Mouse (Mus musculus) spleen, adult 2 months (tissue): ENCODE data around the gene Rd3l. TPM values are rescaled to one million over a fixed set of nuclear protein-coding genes. Genes with fewer than 3 reads are reported as not detected.

ENCODE experiments used
- DNase-seq, 2 experiments: peaks; one replicate each; pipeline versions ENCODE4 v3.0.0 to v3.0.0-alpha.2; 2012 to 2021; ENCODE audit warnings: low spot score in 2 of 2, low read depth in 1 of 2
- H3K27ac ChIP-seq: fragments of 200-500 bp; 2 replicates; pipeline ENCODE4 v1.5.1; 2012; ENCODE audit warnings: low read length, inconsistent platforms; ENCODE audit not compliant: insufficient read depth
- H3K27me3 ChIP-seq: fragments of 200-500 bp; 2 replicates; pipeline ENCODE4 v1.6.1; 2012; ENCODE audit warnings: mild to moderate bottlenecking, moderate library complexity, low read length, inconsistent platforms; ENCODE audit not compliant: control insufficient read depth, insufficient read depth
- H3K36me3 ChIP-seq: fragments of 200-500 bp; 2 replicates; pipeline ENCODE4 v1.6.1; 2012; ENCODE audit warnings: mild to moderate bottlenecking, low read length, inconsistent platforms; ENCODE audit not compliant: control insufficient read depth, insufficient read depth
- H3K4me1 ChIP-seq: fragments of 200-500 bp; 2 replicates; pipeline ENCODE4 v1.6.1; 2011; ENCODE audit warnings: inconsistent platforms; ENCODE audit not compliant: control insufficient read depth, insufficient read depth, insufficient read length
- H3K4me3 ChIP-seq: fragments of 200-500 bp; 2 replicates; pipeline ENCODE4 v1.5.1; 2011; ENCODE audit warnings: mild to moderate bottlenecking, inconsistent platforms; ENCODE audit not compliant: insufficient read depth, insufficient read length; ENCODE audit errors: extremely low read depth
- CTCF ChIP-seq: fragments of 200-500 bp; IDR thresholded peaks from 2 replicates; pipeline ENCODE4 v1.5.1; 2011; ENCODE audit warnings: mild to moderate bottlenecking, inconsistent platforms; ENCODE audit not compliant: insufficient read depth, insufficient read length, insufficient replicate concordance; ENCODE audit errors: extremely low read depth
- POLR2A ChIP-seq: fragments of 200-500 bp; IDR thresholded peaks from 2 replicates; pipeline ENCODE4 v1.6.1; 2011; ENCODE audit warnings: low read depth, low read length, inconsistent platforms
- WGBS: fragments of 180-500 bp; shearing (Covaris S2); methylation state at CpG from one replicate; pipeline ENCODE4 v1.1.7; 2018; 5-methylcytosine and 5-hydroxymethylcytosine counted together
- polyA plus RNA-seq: library from polyadenylated mRNA; depleted of rRNA; stranded (reverse); fragments of >200 nt; gene quantifications from 2 replicates; pipeline ENCODE4 v1.2.3, GENCODE M21; 2012

The Rd3l gene
- polyA plus RNA-seq, 1 experiment: not detected

DNA sequence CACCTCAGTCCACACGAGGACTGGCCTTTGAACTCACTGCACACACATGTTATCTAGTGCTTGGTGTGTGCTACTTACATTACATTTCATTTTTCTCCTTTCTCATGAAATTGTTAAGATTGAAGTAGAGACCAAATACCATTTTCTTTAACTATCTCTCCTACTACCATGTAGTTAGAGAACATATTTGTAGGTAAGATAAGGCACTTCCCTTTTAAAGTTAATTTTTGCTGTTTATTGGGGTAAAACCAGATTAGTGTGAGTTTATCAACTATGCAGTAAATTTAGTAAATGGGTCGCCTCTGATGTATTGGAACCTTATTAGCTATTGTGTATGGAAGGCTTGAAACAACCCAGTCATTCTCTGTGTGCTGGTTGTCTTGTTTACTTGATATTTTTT is 2.0 kb upstream of the Rd3l start:
- Histone ChIP-seq H3K27me3 (no peaks in the 10 kb centered on the region), H3K27ac (no peak overlapping the region), H3K36me3 (no peaks in the 10 kb centered on the region), H3K4me3 (no peak overlapping the region), H3K4me1 (no peaks in the 10 kb centered on the region)
- TF ChIP-seq POLR2A (no peak), CTCF (no peak)
- no peak for DNase-seq
- 55% methylated on average over 2 of the region's 2 CpGs for WGBS

DNA sequence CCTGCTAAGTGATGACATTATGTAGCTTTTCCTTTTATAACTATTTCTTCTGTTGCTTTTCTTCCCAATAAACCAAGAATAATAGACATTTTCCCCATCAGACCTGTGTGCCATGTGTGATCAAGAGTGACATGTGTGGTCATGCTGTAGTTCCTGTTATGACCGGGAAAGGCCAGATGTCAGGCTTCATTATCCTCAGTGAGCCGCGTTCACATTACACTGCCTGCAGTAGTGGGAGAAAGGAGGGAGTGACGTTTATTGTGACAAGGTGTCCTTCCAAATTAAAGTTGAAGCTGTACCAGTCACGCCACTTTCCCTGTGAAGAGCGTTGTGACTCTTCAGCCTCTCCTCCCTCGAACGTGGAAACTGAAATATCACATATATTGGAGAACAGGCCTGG is 714 bp upstream of the Rd3l start:
- TF ChIP-seq CTCF: no peak
- no peak for TF ChIP-seq POLR2A
- WGBS: 49% methylated on average over 8 of the region's 8 CpGs

DNA sequence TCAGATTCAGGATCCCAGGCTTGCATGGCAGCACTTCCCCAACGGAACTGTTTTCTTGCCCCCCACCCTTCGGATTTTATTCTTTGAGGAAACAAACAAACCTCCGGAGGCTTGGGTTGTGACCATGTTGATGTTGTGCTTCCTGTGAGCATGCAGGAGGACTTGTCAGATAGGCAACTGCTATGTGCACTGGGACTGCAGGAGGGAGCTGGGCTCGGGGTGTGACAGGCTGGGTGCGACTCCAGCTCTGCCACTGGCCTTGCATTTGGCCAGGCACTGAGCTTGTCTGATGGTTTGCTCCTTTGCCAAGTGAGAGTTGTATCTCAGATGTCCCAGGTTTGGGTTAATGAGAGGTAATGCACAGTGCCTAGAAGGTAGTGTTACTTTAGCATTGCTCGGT is 2.8 kb downstream of the Rd3l start:
- Histone ChIP-seq H3K4me1 (no peaks in the 10 kb centered on the region), H3K27me3 (no peaks in the 10 kb centered on the region; the same call in 1 of the 2 replicates), H3K27ac (no peak overlapping the region), H3K4me3 (no peak overlapping the region), H3K36me3 (no peaks in the 10 kb centered on the region)
- WGBS: 59% methylated on average over 6 of the region's 6 CpGs
- no peak for TF ChIP-seq POLR2A
- TF ChIP-seq CTCF: no peak
- DNase-seq: no peak

More for the DNA sequence above, 714 bp upstream of the Rd3l start:
- no peaks in the 10 kb centered on the region for H3K4me1 ChIP-seq
- no peaks in the 10 kb centered on the region for H3K36me3 ChIP-seq
- no peak overlapping the region for H3K4me3 ChIP-seq
- no peak overlapping the region for H3K27ac ChIP-seq
- DNase-seq: no peak
- H3K27me3 ChIP-seq: no peaks in the 10 kb centered on the region

DNA sequence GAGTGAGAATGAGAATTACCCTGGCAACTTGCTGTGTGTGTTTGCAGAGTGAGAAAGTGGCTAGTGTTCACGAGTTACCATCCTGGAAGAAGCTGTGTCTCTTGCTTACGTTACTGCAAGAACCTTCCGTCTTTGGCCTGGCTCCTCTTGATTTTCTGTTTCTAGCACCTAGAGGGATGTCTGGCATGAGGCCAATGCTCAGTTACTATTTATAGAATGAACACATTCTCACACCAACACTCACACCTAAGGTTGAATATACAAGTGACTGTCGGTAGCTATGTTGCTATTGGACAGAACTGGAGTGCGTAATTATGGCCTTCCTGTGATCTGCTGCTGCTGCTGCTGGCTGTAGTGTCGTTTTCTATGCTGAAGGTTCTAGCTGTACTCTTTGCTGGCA is 4.0 kb downstream of the Rd3l start:
- TF ChIP-seq CTCF (no peak), POLR2A (no peak)
- Histone ChIP-seq H3K27me3 (no peaks in the 10 kb centered on the region; the same call in 1 of the 2 replicates), H3K4me3 (no peak overlapping the region), H3K27ac (no peak overlapping the region), H3K36me3 (no peaks in the 10 kb centered on the region), H3K4me1 (no peaks in the 10 kb centered on the region)
- 68% methylated on average over 6 of the region's 6 CpGs for WGBS
- no peak for DNase-seq

DNA sequence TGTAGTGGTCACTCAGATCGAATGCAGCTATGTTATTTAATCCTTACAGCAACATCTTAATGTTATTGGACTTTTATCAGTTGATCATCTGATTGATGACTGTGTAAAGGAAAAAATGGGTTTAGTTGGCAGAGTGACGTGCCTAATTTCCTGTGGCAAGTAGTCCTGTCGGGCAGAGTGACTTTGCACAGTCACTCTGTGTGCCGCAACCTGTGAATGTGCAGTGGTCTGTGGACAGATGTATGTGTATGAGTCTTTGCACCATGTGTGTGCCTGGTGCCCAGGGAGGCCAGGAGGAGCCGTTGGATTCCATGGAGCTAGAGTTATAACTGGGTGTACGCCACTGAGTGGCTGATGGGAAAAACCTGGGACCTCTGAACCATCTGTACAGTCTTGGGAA is 6.5 kb downstream of the Rd3l start:
- 54% methylated on average over 6 of the region's 6 CpGs for WGBS
- DNase-seq: no peak
- TF ChIP-seq POLR2A (no peak), CTCF (no peak)
- no peaks in the 10 kb centered on the region; the same call in 1 of the 2 replicates for H3K27me3 ChIP-seq
- H3K27ac ChIP-seq: no peak overlapping the region
- H3K4me3 ChIP-seq: no peak overlapping the region
- H3K4me1 ChIP-seq: no peaks in the 10 kb centered on the region
- no peaks in the 10 kb centered on the region for H3K36me3 ChIP-seq

DNA sequence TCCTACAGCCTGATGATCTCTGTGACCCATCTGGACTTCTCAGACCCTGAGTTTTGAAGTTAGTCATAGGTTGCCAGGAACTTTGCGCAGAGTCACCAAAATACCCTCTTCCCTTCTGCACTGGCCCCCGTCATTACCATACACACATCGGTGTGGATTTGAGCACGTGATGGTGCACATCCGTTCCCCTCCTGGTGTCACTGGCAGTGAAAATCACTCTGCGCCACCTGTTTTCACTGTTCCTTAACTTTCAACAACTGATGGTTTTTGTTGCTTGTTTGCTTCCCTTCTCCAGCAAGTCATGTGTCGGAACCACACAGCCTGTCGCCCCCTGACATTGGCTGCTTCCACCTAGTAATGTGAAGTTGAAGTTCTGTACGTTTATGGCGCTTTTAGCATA is 8.6 kb downstream of the Rd3l start:
- no peaks in the 10 kb centered on the region; the same call in 1 of the 2 replicates for H3K27me3 ChIP-seq
- no peak overlapping the region for H3K27ac ChIP-seq
- WGBS: 86% methylated on average over 10 of the region's 10 CpGs
- no peak for TF ChIP-seq POLR2A
- no peak for TF ChIP-seq CTCF
- DNase-seq: no peak
- H3K4me3 ChIP-seq: no peak overlapping the region
- no peaks in the 10 kb centered on the region for H3K36me3 ChIP-seq
- H3K4me1 ChIP-seq: no peaks in the 10 kb centered on the region

DNA sequence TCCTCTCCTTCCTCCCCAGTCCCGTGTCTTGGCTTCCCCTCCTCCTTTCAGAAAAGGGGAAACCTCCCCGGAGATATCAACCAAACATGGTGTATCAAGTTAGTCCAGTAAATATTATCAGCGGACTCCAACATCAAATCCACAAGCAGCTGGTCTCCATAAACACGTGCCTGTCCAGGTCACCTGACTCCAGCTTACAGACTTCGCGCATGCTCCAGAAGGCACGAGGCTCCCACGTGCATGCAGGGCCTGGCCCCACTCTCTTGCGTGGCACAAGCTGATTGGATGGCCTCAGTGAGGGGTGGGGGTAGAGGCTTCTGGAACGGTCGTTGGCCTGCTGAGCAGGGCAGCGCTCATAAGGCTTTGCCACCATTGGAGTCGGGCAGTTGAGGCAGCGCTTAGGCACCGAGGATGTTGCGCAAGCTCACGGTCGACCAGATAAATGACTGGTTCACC is 9.9 kb downstream of the Rd3l start, which contains the start of gene Tdrd9:
Gene Tdrd9, plus strand, starts transcription at position 329 of the 456 bp plus-strand sequence.
- WGBS: 86% methylated on average over 18 of the region's 18 CpGs
- Histone ChIP-seq H3K27me3 (no peaks in the 10 kb centered on the region; the same call in 1 of the 2 replicates), H3K27ac (no peak within 1 kb of the TSS), H3K4me1 (no peaks in the 10 kb centered on the region), H3K4me3 (no peak within 1 kb of the TSS), H3K36me3 (no peaks in the 10 kb centered on the region)
- no peak for DNase-seq
- TF ChIP-seq POLR2A: no peak
- no peak for TF ChIP-seq CTCF
